Mouse (Mus musculus): ENCODE measurements around the gene Clec1a. TPM values are rescaled to one million over a fixed set of nuclear protein-coding genes. Genes with fewer than 3 reads are reported as not detected.
"Not testable (repeated sequence)": the region's sequence is repeated elsewhere in the genome, so short reads cannot be mapped to it uniquely, and the experiment has no call there.

The Clec1a gene
- total RNA-seq (2021) = 1 to 10 TPM; 4.1 to 5.7 TPM
- long read RNA-seq, experiment 1, full-length matches to known transcripts = 1 of 3 reads
- long read RNA-seq, experiment 1, partial matches to known transcripts = 0 of 3 reads
- long read RNA-seq, experiment 1, other reads (novel, unspliced or antisense) = 2 of 3 reads
- long read RNA-seq, experiment 2, partial matches to known transcripts = 0 of 5 reads
- long read RNA-seq, experiment 2, other reads (novel, unspliced or antisense) = 3 of 5 reads

GRCm38 (mm10) chr6:129451411-129452039, at the start of gene Clec1a:
TSS of gene Clec1a (minus strand) at chr6:129452000.
- Histone ChIP-seq H3K27ac (peak within 1 kb of the TSS; percentile 85), H3K4me3 (peak within 1 kb of the TSS; percentile 47)
- no peak for TF ChIP-seq CTCF (conservative IDR thresholded peaks at IDR 0.05)
- peak; percentile 7 to 14 for DNase-seq (ENCODE audit: low spot score in 2 of 2)

- not testable (repeated sequence) for DNase-seq (ENCODE audit: low spot score in 2 of 2); H3K27ac ChIP-seq; H3K4me3 ChIP-seq
These were observed 47.7 kb upstream of the Clec1a start for GRCm38 (mm10) chr6:129499516-129499915.

- no peak for DNase-seq (ENCODE audit: low spot score in 2 of 2)
- TF ChIP-seq CTCF (conservative IDR thresholded peaks at IDR 0.05) = no peak
- Histone ChIP-seq H3K27ac (no peak overlapping the region), H3K4me3 (no peak overlapping the region)
These were observed 45.8 kb upstream of the Clec1a start for GRCm38 (mm10) chr6:129497345-129498218.

GRCm38 (mm10) chr6:129494924-129495323, 43.1 kb upstream of the Clec1a start:
- H3K4me3 ChIP-seq = no peak overlapping the region
- peak overlapping the region; percentile 47; the same call in 1 of the 2 replicates for H3K27ac ChIP-seq
- no peak for TF ChIP-seq CTCF (conservative IDR thresholded peaks at IDR 0.05)
- no peak for DNase-seq (ENCODE audit: low spot score in 2 of 2)

GRCm38 (mm10) chr6:129480089-129480958, 28.5 kb upstream of the Clec1a start:
- TF ChIP-seq CTCF (conservative IDR thresholded peaks at IDR 0.05) = no peak
- Histone ChIP-seq H3K4me3 (peak overlapping the region; percentile 6; the same call in 1 of the 2 replicates), H3K27ac (peak overlapping the region; percentile 72)
- DNase-seq (ENCODE audit: low spot score in 2 of 2) = peak; percentile 41 to 52

- DNase-seq (ENCODE audit: low spot score in 2 of 2) = peak; percentile 37 to 52
- H3K27ac ChIP-seq = no peak overlapping the region
- H3K4me3 ChIP-seq = peak overlapping the region; percentile 12; the same call in 1 of the 2 replicates
- TF ChIP-seq CTCF (conservative IDR thresholded peaks at IDR 0.05) = peak; percentile 89
These were observed 24.8 kb upstream of the Clec1a start for GRCm38 (mm10) chr6:129476404-129477126.

- DNase-seq (ENCODE audit: low spot score in 2 of 2) = no peak
- Histone ChIP-seq H3K27ac (no peak overlapping the region), H3K4me3 (no peak overlapping the region)
- TF ChIP-seq CTCF (conservative IDR thresholded peaks at IDR 0.05) = no peak
These were observed 20.8 kb upstream of the Clec1a start for GRCm38 (mm10) chr6:129472627-129473026.

GRCm38 (mm10) chr6:129471386-129471785, 19.6 kb upstream of the Clec1a start:
- TF ChIP-seq CTCF (conservative IDR thresholded peaks at IDR 0.05) = no peak
- Histone ChIP-seq H3K27ac (no peak overlapping the region), H3K4me3 (no peak overlapping the region)
- DNase-seq (ENCODE audit: low spot score in 2 of 2) = no peak

- DNase-seq (ENCODE audit: low spot score in 2 of 2) = no peak
- Histone ChIP-seq H3K27ac (no peak overlapping the region), H3K4me3 (no peak overlapping the region; the same call in 1 of the 2 replicates)
- no peak for TF ChIP-seq CTCF (conservative IDR thresholded peaks at IDR 0.05)
These were observed 2.1 kb downstream of the Clec1a start for GRCm38 (mm10) chr6:129449743-129450142.

GRCm38 (mm10) chr6:129438033-129438432, 13.8 kb downstream of the Clec1a start:
- DNase-seq (ENCODE audit: low spot score in 2 of 2) = no peak

GRCm38 (mm10) chr6:129436025-129436424, 15.8 kb downstream of the Clec1a start:
- no peak for TF ChIP-seq CTCF (conservative IDR thresholded peaks at IDR 0.05)
- no peak overlapping the region for H3K27ac ChIP-seq
- H3K4me3 ChIP-seq = no peak overlapping the region
- no peak for DNase-seq (ENCODE audit: low spot score in 2 of 2)

More at GRCm38 (mm10) chr6:129438033-129438432, 13.8 kb downstream of the Clec1a start:
- Histone ChIP-seq H3K27ac (no peak overlapping the region), H3K4me3 (no peak overlapping the region)
- TF ChIP-seq CTCF (conservative IDR thresholded peaks at IDR 0.05) = no peak
